Mouse (Mus musculus): ENCODE results near the gene Rnf168.
"Not testable (repeated sequence)": the region's sequence is repeated elsewhere in the genome, so short reads cannot be mapped to it uniquely, and the experiment has no call there.

DNA sequence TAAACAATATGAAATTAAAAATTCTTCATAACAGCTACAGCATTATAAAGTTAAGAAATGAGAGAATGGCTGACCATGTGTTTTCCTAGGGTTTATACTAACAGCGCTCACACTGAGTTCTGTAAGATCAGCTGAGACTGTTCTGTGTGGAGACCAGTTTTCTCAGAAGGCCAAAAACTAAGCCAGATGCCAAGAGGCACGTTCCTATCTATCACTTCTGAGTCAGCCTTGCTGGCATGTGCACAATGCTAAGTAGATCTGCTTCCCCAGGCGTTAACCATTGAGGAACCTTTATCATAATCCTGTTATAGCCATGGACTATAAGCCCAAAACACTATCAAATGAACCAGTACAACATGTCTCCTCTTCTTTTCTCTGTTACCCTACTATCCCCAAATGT, 45.2 kb upstream of the Rnf168 start:
- TF ChIP-seq SIN3A (IDR thresholded peaks at IDR 0.05; ENCODE audit: low read length) (0 out of 2 replicates have a peak, but pooled peaks have one; percentile 31), RCOR1 (IDR thresholded peaks at IDR 0.05; ENCODE audit: low read depth, low read length) (peak; percentile 22; the same call in 1 of the 2 replicates), EP300 (IDR thresholded peaks at IDR 0.05; ENCODE audit: low read depth in 1 of 2, low read length in 2 of 2) (peak in 1 of 2 experiments; percentile 44; a peak in 2 of 4 replicates), BHLHE40 (IDR thresholded peaks at IDR 0.05; ENCODE audit: borderline replicate concordance, low read depth, low read length) (peak; percentile 76), GATA1 (IDR thresholded peaks at IDR 0.05; ENCODE audit: low read depth, low read length) (peak; percentile 37; the same call in 1 of the 2 replicates)
- not testable (repeated sequence) for TF ChIP-seq POLR2A (IDR thresholded peaks at IDR 0.05; ENCODE audit: control insufficient read depth in 1 of 2, insufficient read depth in 1 of 2, low read depth in 1 of 2, low read length in 2 of 2, poor library complexity in 1 of 2); CHD1 (IDR thresholded peaks at IDR 0.05; ENCODE audit: low read depth, low read length); NRF1 (IDR thresholded peaks at IDR 0.05; ENCODE audit: insufficient read depth, low read depth, low read length, poor library complexity, severe bottlenecking); CTCF (IDR thresholded peaks at IDR 0.05 in 2 of 3, conservative IDR thresholded peaks at IDR 0.05 in 1 of 3; ENCODE audit: control insufficient read depth in 1 of 3, insufficient read depth in 1 of 3, low read depth in 2 of 3, low read length in 3 of 3, poor library complexity in 1 of 3, severe bottlenecking in 1 of 3); POLR2AphosphoS2 (IDR thresholded peaks at IDR 0.05; ENCODE audit: low read length); ZC3H11A (IDR thresholded peaks at IDR 0.05; ENCODE audit: low read depth, low read length); TCF12 (IDR thresholded peaks at IDR 0.05; ENCODE audit: low read depth, low read length); MAFK (IDR thresholded peaks at IDR 0.05; ENCODE audit: borderline replicate concordance, low read depth, low read length)

Measured in MEL (cell line).